Mouse (Mus musculus): ENCODE data around the gene Rnf208. TPM values are rescaled to one million over a fixed set of nuclear protein-coding genes. Genes with fewer than 3 reads are reported as not detected.
"Not testable (repeated sequence)": the region's sequence is repeated elsewhere in the genome, so short reads cannot be mapped to it uniquely, and the experiment has no call there.

Gene Rnf208
- polyA plus RNA-seq, 1 experiment from 2014 or later = 24.2 TPM

- Histone ChIP-seq H3K36me3 (ENCODE audit: insufficient read depth, low read length) (peaks cover 23% of the 10 kb centered on the region), H3K9me3 (replicated peaks; ENCODE audit: low read length) (no peaks in the 10 kb centered on the region), H3K4me1 (replicated peaks; ENCODE audit: insufficient read depth, low read length) (peaks cover 9% of the 10 kb centered on the region; the same call in 1 of the 2 replicates), H3K27ac (no peak within 1 kb of the TSS), H3K4me3 (replicated peaks; ENCODE audit: low read depth, low read length) (no peak within 1 kb of the TSS), H3K4me2 (ENCODE audit: low read length) (no peak within 1 kb of the TSS), H3K9ac (ENCODE audit: low read depth, low read length) (no peak within 1 kb of the TSS), H3K27me3 (ENCODE audit: insufficient read depth, low read length) (no peaks in the 10 kb centered on the region)
- no peak for TF ChIP-seq CTCF (IDR thresholded peaks at IDR 0.05; ENCODE audit: low read depth)
- no peak for DNase-seq (ENCODE audit: low spot score)
- no peak for ATAC-seq (replicated peaks; ENCODE audit: low FRiP score, low read depth)
- WGBS = 83% methylated on average over 10 of the region's 10 CpGs
Measured at GRCm38 (mm10) chr2:25246183-25247072, 4.4 kb downstream of the Rnf208 start, which contains the start of gene AL732309.1. AL732309.1 (minus strand) TSS chr2:25246863.

GRCm38 (mm10) chr2:25252331-25252730 is 10.3 kb downstream of the Rnf208 start:
- no peaks in the 10 kb centered on the region for H3K9me3 ChIP-seq (replicated peaks; ENCODE audit: low read length)
- no peak overlapping the region for H3K4me3 ChIP-seq (replicated peaks; ENCODE audit: low read depth, low read length)
- DNase-seq (ENCODE audit: low spot score) = no peak
- peaks cover 26% of the 10 kb centered on the region for H3K36me3 ChIP-seq (ENCODE audit: insufficient read depth, low read length)
- WGBS = 93% methylated on average over 1 of the region's 1 CpGs
- TF ChIP-seq CTCF (IDR thresholded peaks at IDR 0.05; ENCODE audit: low read depth) = peak; percentile 65
- ATAC-seq (replicated peaks; ENCODE audit: low FRiP score, low read depth) = no peak
- no peak overlapping the region for H3K4me2 ChIP-seq (ENCODE audit: low read length)
- H3K9ac ChIP-seq (ENCODE audit: low read depth, low read length) = no peak overlapping the region
- H3K4me1 ChIP-seq (replicated peaks; ENCODE audit: insufficient read depth, low read length) = peaks cover 6% of the 10 kb centered on the region
- no peak overlapping the region for H3K27ac ChIP-seq
- H3K27me3 ChIP-seq (ENCODE audit: insufficient read depth, low read length) = no peaks in the 10 kb centered on the region

GRCm38 (mm10) chr2:25255284-25255779 is 13.3 kb downstream of the Rnf208 start, which contains the start of gene Tmem203:
Tmem203 (plus strand) TSS chr2:25255439.
- Histone ChIP-seq H3K4me1 (replicated peaks; ENCODE audit: insufficient read depth, low read length) (peaks cover 6% of the 10 kb centered on the region), H3K4me2 (ENCODE audit: low read length) (peak within 1 kb of the TSS; percentile 98), H3K27ac (peak within 1 kb of the TSS; percentile 89), H3K36me3 (ENCODE audit: insufficient read depth, low read length) (peaks cover 14% of the 10 kb centered on the region; the same call in 1 of the 2 replicates), H3K4me3 (replicated peaks; ENCODE audit: low read depth, low read length) (peak within 1 kb of the TSS; percentile 99), H3K9ac (ENCODE audit: low read depth, low read length) (peak within 1 kb of the TSS; percentile 74), H3K27me3 (ENCODE audit: insufficient read depth, low read length) (no peaks in the 10 kb centered on the region), H3K9me3 (replicated peaks; ENCODE audit: low read length) (no peaks in the 10 kb centered on the region)
- TF ChIP-seq CTCF (IDR thresholded peaks at IDR 0.05; ENCODE audit: low read depth) = no peak
- DNase-seq (ENCODE audit: low spot score) (peak; percentile 94), ATAC-seq (replicated peaks; ENCODE audit: low FRiP score, low read depth) (peak; percentile 90)
- under 1% methylated on average over 39 of the region's 39 CpGs for WGBS

- ATAC-seq (replicated peaks; ENCODE audit: low FRiP score, low read depth); H3K9me3 ChIP-seq (replicated peaks; ENCODE audit: low read length); H3K36me3 ChIP-seq (ENCODE audit: insufficient read depth, low read length); H3K27ac ChIP-seq; H3K4me1 ChIP-seq (replicated peaks; ENCODE audit: insufficient read depth, low read length); H3K27me3 ChIP-seq (ENCODE audit: insufficient read depth, low read length): not testable (repeated sequence)
- DNase-seq (ENCODE audit: low spot score) = peak; percentile 54
- peak; percentile 62 for TF ChIP-seq CTCF (IDR thresholded peaks at IDR 0.05; ENCODE audit: low read depth)
- Histone ChIP-seq H3K4me2 (ENCODE audit: low read length) (peak overlapping the region; percentile 98), H3K4me3 (replicated peaks; ENCODE audit: low read depth, low read length) (peak overlapping the region; percentile 99), H3K9ac (ENCODE audit: low read depth, low read length) (peak overlapping the region; percentile 74; the same call in 1 of the 2 replicates)
- WGBS = 53% methylated on average over 11 of the region's 12 CpGs
Measured at GRCm38 (mm10) chr2:25256443-25257109, 14.5 kb downstream of the Rnf208 start.

GRCm38 (mm10) chr2:25257250-25257649 is 15.2 kb downstream of the Rnf208 start:
- ATAC-seq (replicated peaks; ENCODE audit: low FRiP score, low read depth); H3K9me3 ChIP-seq (replicated peaks; ENCODE audit: low read length); H3K36me3 ChIP-seq (ENCODE audit: insufficient read depth, low read length); H3K9ac ChIP-seq (ENCODE audit: low read depth, low read length); H3K27ac ChIP-seq; H3K27me3 ChIP-seq (ENCODE audit: insufficient read depth, low read length); H3K4me2 ChIP-seq (ENCODE audit: low read length); H3K4me1 ChIP-seq (replicated peaks; ENCODE audit: insufficient read depth, low read length); DNase-seq (ENCODE audit: low spot score); H3K4me3 ChIP-seq (replicated peaks; ENCODE audit: low read depth, low read length): not testable (repeated sequence)
- WGBS = 90% methylated on average over 5 of the region's 5 CpGs

- WGBS = 62% methylated on average over 2 of the region's 2 CpGs
- H3K9ac ChIP-seq (ENCODE audit: low read depth, low read length) = no peak overlapping the region
- no peaks in the 10 kb centered on the region for H3K27me3 ChIP-seq (ENCODE audit: insufficient read depth, low read length)
- H3K4me1 ChIP-seq (replicated peaks; ENCODE audit: insufficient read depth, low read length) = peaks cover 17% of the 10 kb centered on the region
- H3K36me3 ChIP-seq (ENCODE audit: insufficient read depth, low read length) = no peaks in the 10 kb centered on the region
- H3K4me2 ChIP-seq (ENCODE audit: low read length) = no peak overlapping the region
- H3K27ac ChIP-seq = no peak overlapping the region
- no peak for ATAC-seq (replicated peaks; ENCODE audit: low FRiP score, low read depth)
- peak; percentile 63 for TF ChIP-seq CTCF (IDR thresholded peaks at IDR 0.05; ENCODE audit: low read depth)
- DNase-seq (ENCODE audit: low spot score) = no peak
- no peak overlapping the region for H3K4me3 ChIP-seq (replicated peaks; ENCODE audit: low read depth, low read length)
- H3K9me3 ChIP-seq (replicated peaks; ENCODE audit: low read length) = no peaks in the 10 kb centered on the region
Measured at GRCm38 (mm10) chr2:25258887-25259286, 16.8 kb downstream of the Rnf208 start.
